Mouse (Mus musculus): ENCODE results near the gene Acss2.
"Not testable (repeated sequence)": the region's sequence is repeated elsewhere in the genome, so short reads cannot be mapped to it uniquely, and the experiment has no call there.

Acss2 gene

DNA sequence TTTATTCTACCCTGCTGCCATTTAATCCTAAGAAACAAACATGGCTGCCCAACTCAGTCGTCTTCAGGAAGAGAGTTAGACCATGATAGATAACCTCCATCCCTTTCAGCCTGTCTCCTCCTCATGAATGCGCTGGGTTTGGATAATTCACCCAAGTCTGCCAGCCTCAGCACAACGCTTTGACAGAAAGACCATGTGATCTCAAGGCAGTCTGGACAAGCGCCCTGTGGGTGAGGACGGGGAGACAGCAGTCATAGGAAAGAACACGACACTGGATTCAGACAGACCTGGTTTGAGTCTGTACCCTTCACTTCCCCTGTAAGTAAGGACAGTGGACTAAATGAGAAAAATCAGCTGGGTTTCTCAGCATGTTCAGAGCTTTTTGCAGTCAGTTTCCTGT, 71.8 kb downstream of the Acss2 start:
- DNase-seq (ENCODE audit: low spot score in 2 of 2), result no peak

DNA sequence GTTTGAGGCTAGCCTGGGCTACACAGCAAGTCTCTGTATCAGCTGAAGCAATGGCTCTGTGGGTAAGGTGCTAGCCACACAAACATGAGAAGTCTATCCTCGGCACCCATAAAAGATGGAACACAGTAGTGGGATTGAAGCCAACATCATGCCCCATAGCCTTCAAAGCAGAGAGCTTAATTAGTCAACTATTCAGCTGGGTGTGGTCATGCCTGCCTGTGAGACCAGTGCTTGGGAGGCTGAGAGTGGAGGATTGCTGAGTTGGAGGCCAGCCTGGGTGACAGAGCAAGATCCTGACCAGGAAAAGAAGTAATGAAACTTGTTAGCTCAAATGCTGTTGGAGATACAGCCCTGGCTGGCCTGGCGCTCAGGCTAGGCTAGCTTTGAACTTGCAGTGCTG, 73.1 kb downstream of the Acss2 start:
- no peak for DNase-seq (ENCODE audit: low spot score in 2 of 2)

DNA sequence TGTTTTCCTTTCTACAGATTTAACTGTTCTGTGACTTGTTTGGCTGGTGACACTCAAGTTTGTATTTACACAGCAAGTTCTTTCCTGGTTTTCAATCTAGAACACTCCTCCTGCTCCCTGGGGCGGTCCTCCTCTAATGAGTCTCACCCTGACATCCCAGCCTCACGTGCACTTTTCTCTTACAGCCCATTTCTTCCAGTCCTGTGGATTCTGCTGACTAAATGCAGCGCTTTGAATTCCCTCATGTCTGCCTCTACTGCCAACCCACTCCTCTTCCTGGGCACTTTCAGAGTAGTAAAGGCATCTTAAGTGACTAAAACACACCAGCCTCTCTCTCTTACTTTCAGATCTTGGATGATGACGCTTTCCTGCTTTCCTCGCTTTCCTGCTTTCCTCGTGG, 73.9 kb downstream of the Acss2 start:
- no peak for DNase-seq (ENCODE audit: low spot score in 2 of 2)

GRCm38 (mm10) chr2:155592137-155592853, 74.5 kb downstream of the Acss2 start, which contains the start of gene Gss:
TSS of gene Gss (minus strand) at chr2:155592810.
- peak; percentile 92 to 98 for DNase-seq (ENCODE audit: low spot score in 2 of 2)

DNA sequence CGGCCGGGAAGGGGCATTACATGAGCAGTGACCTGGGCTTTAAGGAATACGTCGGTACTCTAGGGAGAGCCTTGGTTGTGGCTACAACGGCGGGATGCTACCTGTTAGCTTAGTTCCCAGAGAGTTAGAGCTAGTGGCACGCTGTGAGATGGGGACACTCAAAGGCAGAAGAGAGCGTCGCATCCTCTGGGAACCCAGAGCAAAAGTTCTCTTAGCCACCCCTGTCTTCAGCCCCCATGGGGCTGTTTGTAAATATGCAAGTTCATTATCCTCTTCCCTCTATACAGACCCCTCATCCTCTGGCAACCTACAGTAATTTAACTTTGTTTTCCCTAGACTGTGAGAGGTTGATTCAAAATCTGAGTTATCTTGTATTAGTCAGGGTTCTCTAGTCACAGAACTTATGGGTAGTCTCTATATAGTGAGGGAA, 75.1 kb downstream of the Acss2 start:
- DNase-seq (ENCODE audit: low spot score in 2 of 2), result no peak

DNA sequence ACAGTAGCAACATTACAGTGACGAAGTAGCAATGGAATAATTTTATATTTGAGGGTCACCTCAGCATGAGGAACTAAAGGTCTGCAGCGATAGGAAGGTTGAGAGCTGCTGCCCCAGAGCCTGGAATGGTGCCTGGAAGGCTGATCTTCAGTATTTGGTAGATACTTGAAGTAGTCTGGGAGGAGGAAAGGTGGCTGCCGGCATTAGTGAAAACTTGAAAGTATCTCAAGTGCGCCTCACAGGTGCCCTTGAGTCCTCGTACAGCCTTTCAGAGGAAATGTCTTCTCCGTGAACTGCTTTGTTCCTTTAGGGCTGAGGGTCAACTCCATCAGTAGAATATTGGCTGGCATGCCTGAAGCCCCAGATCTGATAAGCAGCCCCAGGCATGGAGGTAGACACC, 77.8 kb downstream of the Acss2 start:
- DNase-seq (ENCODE audit: low spot score in 2 of 2), result no peak

- no peak for DNase-seq (ENCODE audit: low spot score in 2 of 2)
These were observed 86.0 kb downstream of the Acss2 start for GRCm38 (mm10) chr2:155603707-155604106.

- DNase-seq (ENCODE audit: low spot score in 2 of 2), result no peak
These were observed 87.0 kb downstream of the Acss2 start for GRCm38 (mm10) chr2:155604560-155605235.

- not testable (repeated sequence) for DNase-seq (ENCODE audit: low spot score in 2 of 2)
These were observed 87.5 kb downstream of the Acss2 start for GRCm38 (mm10) chr2:155605236-155605589.

DNA sequence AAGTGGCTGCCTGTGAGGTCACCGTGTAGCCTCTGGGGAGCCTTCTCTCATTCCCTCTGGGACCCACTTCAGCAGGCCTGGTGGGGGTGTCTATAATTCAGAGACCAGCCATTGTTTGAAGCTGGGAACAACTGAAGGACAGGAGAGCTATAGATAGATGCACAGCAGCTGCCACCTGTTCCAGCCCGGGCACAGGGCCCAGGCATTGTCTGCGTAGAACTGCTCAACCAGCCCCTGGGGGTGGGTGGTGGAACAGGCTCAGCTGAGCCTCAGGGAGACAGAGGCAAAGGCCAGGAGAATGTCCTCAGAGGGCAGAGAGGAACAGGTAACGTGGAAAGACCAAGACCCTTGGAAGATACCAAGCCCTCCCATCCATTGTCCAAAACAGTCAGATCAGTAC, 88.6 kb downstream of the Acss2 start:
- no peak for DNase-seq (ENCODE audit: low spot score in 2 of 2)

DNA sequence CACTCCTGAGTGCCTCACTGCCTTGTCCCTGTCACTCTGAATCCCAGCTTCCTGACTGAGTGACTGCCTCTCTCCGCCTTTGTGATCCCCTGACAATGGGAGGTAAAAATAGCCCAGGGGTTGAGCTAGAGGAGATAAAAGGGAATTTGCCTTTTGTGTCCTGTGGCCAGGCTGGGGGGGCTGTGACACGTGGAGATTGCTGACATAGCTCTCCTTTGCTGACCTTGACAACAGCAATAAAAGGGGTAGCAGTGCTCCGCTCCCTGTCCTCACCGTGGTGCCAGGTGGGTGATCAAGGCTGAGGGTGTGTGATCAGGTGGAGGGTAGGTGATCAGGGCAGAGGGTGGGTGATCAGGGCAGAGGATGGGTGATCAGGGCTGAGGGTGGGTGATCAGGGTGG, 93.2 kb downstream of the Acss2 start, which contains the start of gene Myh7b:
Myh7b (plus strand) TSS at position 235 of the 400 bp plus-strand sequence.
- DNase-seq (ENCODE audit: low spot score in 2 of 2), result no peak

GRCm38 (mm10) chr2:155611834-155612550, 94.2 kb downstream of the Acss2 start:
- no peak for DNase-seq (ENCODE audit: low spot score in 2 of 2)

- DNase-seq (ENCODE audit: low spot score in 2 of 2), result peak; percentile 28 to 59
These were observed 95.6 kb downstream of the Acss2 start for GRCm38 (mm10) chr2:155613326-155613755.

GRCm38 (mm10) chr2:155613953-155614352, 96.2 kb downstream of the Acss2 start:
- DNase-seq (ENCODE audit: low spot score in 2 of 2), result no peak

DNA sequence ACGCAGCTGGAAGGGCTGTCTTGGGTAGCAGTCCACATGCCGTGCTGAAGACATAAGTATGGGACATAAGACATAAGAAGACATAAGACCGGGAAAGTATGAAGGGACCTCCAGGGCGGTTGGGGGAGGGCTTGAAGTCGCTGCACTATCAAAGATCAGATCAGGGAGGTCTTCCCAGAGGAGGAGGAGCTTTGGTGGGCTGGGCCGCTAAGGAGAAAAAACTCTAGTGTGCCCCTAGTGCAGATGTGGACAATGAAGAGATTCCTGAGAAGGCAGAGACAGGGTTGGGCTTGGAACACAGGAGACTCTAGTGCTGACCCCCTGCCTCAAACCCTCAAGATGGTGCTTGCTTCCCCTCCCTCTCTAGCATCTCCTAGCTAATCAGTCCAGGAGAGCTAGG, 99.2 kb downstream of the Acss2 start:
- DNase-seq (ENCODE audit: low spot score in 2 of 2), result no peak

GRCm38 (mm10) chr2:155619817-155620216, 102.1 kb downstream of the Acss2 start:
- DNase-seq (ENCODE audit: low spot score in 2 of 2), result peak; percentile 72 to 94

- DNase-seq (ENCODE audit: low spot score in 2 of 2), result no peak
These were observed 104.9 kb downstream of the Acss2 start for GRCm38 (mm10) chr2:155622606-155623005.

DNA sequence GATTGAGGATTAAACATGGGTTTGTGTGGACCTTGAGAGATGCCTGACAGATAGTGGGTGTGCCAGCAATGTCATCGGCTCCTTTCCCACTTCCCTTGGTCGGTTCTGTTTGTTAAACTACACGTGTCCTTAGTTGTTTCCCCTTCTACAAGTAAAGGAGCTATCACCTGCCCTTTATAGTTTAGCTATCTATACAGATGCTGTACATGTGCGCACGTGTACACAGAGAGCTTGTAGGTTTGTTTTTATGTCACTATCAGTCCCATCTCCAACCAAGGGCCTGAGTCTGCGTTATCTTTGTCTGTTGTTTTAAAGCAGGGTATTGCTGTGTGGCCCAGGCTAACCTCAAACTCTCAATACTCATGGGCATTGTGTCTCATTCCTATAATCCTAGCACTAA, 106.2 kb downstream of the Acss2 start:
- no peak for DNase-seq (ENCODE audit: low spot score in 2 of 2)

DNA sequence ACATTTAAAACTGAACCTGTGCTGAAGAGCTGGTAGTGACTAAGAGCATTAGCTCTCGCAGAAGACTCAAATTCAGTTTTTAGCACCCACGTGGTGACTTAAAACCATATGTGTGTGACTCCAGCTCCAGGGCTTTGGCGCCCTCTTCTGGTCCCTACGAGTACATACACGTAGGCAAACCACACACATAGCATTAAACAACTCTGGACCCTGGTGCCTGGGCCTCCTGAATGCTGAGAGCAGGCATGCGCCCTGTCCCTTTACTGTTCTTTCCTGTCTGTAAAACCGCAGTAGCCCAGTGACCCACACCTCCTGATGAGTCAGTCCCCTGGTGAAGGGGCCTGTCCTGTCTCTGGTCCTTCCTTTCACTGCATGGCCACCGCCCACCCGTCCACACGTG, 107.0 kb downstream of the Acss2 start:
- DNase-seq (ENCODE audit: low spot score in 2 of 2), result peak in 1 of 2 experiments; percentile 50

DNA sequence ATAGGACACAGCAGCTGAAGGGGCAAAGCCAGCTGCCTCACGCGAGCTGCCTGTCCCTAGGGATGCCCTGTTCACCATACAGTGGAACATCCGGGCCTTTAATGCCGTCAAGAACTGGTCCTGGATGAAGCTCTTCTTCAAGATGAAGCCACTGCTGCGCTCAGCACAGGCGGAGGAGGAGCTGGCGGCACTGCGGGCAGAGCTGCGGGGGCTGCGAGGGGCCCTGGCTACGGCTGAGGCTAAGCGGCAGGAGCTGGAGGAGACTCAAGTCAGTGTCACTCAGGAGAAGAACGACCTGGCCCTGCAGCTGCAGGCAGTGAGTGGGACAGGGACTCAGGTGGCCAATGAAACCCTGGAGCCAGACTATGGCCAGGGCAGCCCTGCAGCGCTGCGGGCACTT, 108.5 kb downstream of the Acss2 start:
- DNase-seq (ENCODE audit: low spot score in 2 of 2), result no peak

DNA sequence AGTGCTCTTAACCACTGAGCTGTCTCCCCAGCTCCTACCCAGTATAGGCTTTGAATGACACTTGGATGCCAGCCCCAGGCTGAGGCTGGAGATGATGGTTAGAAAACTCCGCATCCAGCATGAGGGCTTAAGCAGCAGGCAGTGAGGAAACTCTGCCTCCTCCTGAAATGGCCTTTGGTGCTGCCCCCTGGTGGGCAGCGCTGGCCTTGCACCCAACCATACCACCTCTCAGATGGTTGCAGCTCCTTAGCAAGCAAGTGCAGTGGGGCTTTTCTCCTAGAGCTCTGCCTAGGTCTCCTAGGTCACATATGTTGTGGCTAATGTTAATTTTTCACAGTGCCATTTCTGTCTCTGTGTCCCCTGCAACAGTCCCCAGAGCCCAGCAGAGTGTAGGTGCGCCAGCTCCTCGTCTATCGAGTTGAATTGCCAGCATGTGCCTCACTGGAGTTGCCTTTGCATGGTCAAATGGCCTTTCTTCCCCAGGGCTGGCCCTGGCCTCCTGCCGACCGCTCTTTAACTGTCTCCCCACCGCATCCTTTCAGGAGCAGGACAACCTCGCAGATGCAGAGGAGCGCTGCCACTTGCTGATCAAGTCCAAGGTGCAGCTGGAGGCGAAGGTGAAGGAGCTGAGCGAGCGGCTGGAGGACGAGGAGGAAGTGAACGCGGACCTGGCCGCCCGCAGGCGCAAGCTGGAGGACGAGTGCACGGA, 109.4 kb downstream of the Acss2 start:
- peak; percentile 35 to 79 for DNase-seq (ENCODE audit: low spot score in 2 of 2)

GRCm38 (mm10) chr2:155628112-155628511, 110.4 kb downstream of the Acss2 start:
- DNase-seq (ENCODE audit: low spot score in 2 of 2), result no peak
